Mouse (Mus musculus): ENCODE results near the gene Dennd5a.
A peak's percentile ranks its signal among the peaks of the same experiment; 100 is the strongest.

The Dennd5a gene

DNA sequence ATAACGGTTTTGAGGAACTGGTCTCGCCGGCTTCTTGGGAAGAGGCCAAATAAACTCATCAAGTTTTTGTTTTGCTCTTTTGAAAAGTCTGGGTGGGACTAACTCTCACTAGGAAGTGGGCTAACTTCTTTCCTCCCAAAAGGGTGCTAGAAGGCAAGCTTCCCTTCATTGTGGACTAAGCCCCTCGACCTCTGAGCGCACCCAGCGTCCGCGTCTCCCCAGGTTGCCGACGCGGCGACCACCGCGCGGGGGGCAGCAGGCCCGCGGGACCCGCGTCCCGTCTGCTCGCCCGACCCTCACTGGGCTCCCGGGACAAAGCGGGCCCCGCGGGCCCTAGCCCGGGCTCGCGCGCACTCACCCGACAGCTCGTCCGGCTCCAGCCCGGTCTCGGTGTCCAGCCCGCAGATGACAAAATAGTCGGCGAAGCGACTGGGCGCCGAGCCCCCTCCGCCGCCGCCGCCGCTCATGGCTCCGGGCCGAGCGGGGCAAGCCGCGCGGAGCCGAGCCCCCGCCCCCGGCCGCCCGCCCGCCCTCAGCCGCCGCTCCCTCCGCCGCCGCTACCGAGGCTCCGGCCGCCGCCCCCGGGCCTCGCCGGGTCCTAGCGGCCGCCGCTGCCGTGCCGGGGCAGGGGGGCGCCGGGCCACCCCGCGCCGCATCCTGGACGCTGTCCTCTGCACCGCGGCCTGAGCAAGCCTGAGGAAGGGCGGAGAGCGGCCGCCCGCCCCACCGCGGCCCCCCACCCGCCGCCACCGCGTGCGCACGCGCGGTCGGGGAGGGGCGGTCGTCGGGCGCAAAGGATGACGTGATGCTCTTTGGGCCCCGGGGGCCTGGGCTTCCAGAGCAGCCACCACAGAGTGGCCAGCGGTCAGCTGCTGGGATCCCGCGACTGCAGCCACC, at the start of gene Dennd5a:
Dennd5a (minus strand) TSS at position 755 of the 897 bp plus-strand sequence.
- TF ChIP-seq CTCF (conservative IDR thresholded peaks at IDR 0.05; ENCODE audit: low read length): no peak
- no peak for TF ChIP-seq NANOG (IDR thresholded peaks at IDR 0.05; ENCODE audit: borderline replicate concordance, low read length)
- no peak for TF ChIP-seq POU5F1 (IDR thresholded peaks at IDR 0.05; ENCODE audit: borderline replicate concordance, low read length)
- H3K4me3 ChIP-seq (replicated peaks; ENCODE audit: low read length): peak within 1 kb of the TSS; percentile 80
- peaks cover 35% of the 10 kb centered on the region for H3K4me1 ChIP-seq (replicated peaks; ENCODE audit: low read depth, low read length)

DNA sequence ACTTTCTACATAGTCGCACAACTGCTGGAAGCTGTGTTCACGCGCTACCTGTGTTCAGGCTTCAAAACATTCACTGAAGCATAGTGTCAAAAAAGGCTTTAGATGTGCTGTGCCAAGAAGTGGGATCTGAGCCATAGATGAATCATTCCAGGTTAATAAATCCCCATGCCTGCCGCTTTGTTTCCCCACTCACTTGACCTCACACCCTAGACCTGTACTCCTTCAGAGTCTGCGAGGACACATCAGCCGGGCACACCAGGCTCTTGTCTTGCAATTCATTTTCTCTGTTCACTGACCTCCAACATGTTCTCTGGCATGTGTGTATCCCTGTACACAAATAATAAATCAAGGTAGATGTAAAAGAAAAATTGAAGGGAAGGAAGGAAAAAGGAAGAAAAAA, 48.8 kb upstream of the Dennd5a start:
- Histone ChIP-seq H3K4me3 (replicated peaks; ENCODE audit: low read length) (no peak overlapping the region), H3K27me3 (ENCODE audit: insufficient read depth, low read length) (no peaks in the 10 kb centered on the region), H3K9me3 (ENCODE audit: low read length) (no peaks in the 10 kb centered on the region), H3K36me3 (ENCODE audit: insufficient read depth, low read length) (no peaks in the 10 kb centered on the region), H3K4me1 (replicated peaks; ENCODE audit: low read depth, low read length) (peaks cover 35% of the 10 kb centered on the region)
- TF ChIP-seq NANOG (IDR thresholded peaks at IDR 0.05; ENCODE audit: borderline replicate concordance, low read length) (no peak), CTCF (conservative IDR thresholded peaks at IDR 0.05; ENCODE audit: low read length) (no peak), POU5F1 (IDR thresholded peaks at IDR 0.05; ENCODE audit: borderline replicate concordance, low read length) (no peak)

More for the DNA sequence above, at the start of gene Dennd5a:
- H3K36me3 ChIP-seq (ENCODE audit: insufficient read depth, low read length): no peaks in the 10 kb centered on the region
- no peaks in the 10 kb centered on the region for H3K9me3 ChIP-seq (ENCODE audit: low read length)
- peaks cover 38% of the 10 kb centered on the region for H3K27me3 ChIP-seq (ENCODE audit: insufficient read depth, low read length)

- no peaks in the 10 kb centered on the region for H3K27me3 ChIP-seq (ENCODE audit: insufficient read depth, low read length)
- TF ChIP-seq POU5F1 (IDR thresholded peaks at IDR 0.05; ENCODE audit: borderline replicate concordance, low read length): no peak
- no peak for TF ChIP-seq NANOG (IDR thresholded peaks at IDR 0.05; ENCODE audit: borderline replicate concordance, low read length)
- TF ChIP-seq CTCF (conservative IDR thresholded peaks at IDR 0.05; ENCODE audit: low read length): no peak
- no peak overlapping the region for H3K4me3 ChIP-seq (replicated peaks; ENCODE audit: low read length)
- no peaks in the 10 kb centered on the region for H3K9me3 ChIP-seq (ENCODE audit: low read length)
- no peaks in the 10 kb centered on the region for H3K36me3 ChIP-seq (ENCODE audit: insufficient read depth, low read length)
- peaks cover 35% of the 10 kb centered on the region for H3K4me1 ChIP-seq (replicated peaks; ENCODE audit: low read depth, low read length)
These were observed 48.2 kb upstream of the Dennd5a start for GRCm38 (mm10) chr7:110008513-110008912.

DNA sequence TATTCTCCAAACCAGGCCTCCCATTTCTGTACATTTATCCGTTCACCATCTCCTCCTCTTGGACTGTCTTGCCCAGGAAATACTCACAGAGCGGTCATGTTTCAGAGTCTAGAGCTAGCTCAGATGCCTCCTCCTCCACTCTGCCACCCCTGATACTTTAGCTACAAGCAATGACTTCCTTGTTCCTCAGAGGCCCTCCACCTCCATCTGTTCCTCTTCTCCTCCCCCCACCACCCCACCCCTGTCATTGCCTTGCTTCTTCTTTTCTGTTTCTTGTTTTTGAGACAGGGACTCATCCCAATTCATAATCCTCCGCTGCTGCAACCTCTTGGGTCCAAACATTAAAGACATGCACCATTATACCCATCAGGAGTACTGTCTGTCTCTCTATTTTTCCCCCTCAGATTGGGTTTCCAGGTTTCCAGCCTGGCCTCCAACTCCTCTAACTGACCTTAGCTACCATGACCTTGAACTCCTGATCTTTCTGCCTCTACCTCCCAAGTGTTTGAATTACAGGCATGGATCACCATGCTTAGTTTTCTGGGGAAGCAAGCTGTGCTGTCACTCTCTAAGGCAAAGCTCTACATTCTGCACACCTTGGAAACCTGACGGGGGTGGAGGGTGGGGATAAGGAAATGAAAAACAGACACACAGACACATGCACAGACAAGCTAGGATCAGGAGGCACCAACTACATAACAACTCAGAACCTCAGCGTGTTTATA, 46.4 kb upstream of the Dennd5a start:
- 0 out of 2 replicates have a peak, but pooled peaks cover 6% of the 10 kb centered on the region for H3K27me3 ChIP-seq (ENCODE audit: insufficient read depth, low read length)
- no peak for TF ChIP-seq POU5F1 (IDR thresholded peaks at IDR 0.05; ENCODE audit: borderline replicate concordance, low read length)
- peak; percentile 45; the same call in 1 of the 2 replicates for TF ChIP-seq NANOG (IDR thresholded peaks at IDR 0.05; ENCODE audit: borderline replicate concordance, low read length)

GRCm38 (mm10) chr7:110005976-110006375, 45.7 kb upstream of the Dennd5a start:
- H3K36me3 ChIP-seq (ENCODE audit: insufficient read depth, low read length): no peaks in the 10 kb centered on the region
- no peak for TF ChIP-seq POU5F1 (IDR thresholded peaks at IDR 0.05; ENCODE audit: borderline replicate concordance, low read length)
- no peak for TF ChIP-seq CTCF (conservative IDR thresholded peaks at IDR 0.05; ENCODE audit: low read length)
- H3K4me3 ChIP-seq (replicated peaks; ENCODE audit: low read length): no peak overlapping the region
- H3K9me3 ChIP-seq (ENCODE audit: low read length): no peaks in the 10 kb centered on the region
- 0 out of 2 replicates have a peak, but pooled peaks cover 6% of the 10 kb centered on the region for H3K27me3 ChIP-seq (ENCODE audit: insufficient read depth, low read length)
- H3K4me1 ChIP-seq (replicated peaks; ENCODE audit: low read depth, low read length): peaks cover 55% of the 10 kb centered on the region

More for the DNA sequence above, 46.4 kb upstream of the Dennd5a start:
- H3K4me1 ChIP-seq (replicated peaks; ENCODE audit: low read depth, low read length): peaks cover 53% of the 10 kb centered on the region
- H3K9me3 ChIP-seq (ENCODE audit: low read length): no peaks in the 10 kb centered on the region
- H3K36me3 ChIP-seq (ENCODE audit: insufficient read depth, low read length): no peaks in the 10 kb centered on the region
- H3K4me3 ChIP-seq (replicated peaks; ENCODE audit: low read length): no peak overlapping the region

- peaks cover 62% of the 10 kb centered on the region for H3K4me1 ChIP-seq (replicated peaks; ENCODE audit: low read depth, low read length)
- H3K9me3 ChIP-seq (ENCODE audit: low read length): no peaks in the 10 kb centered on the region
- no peak for TF ChIP-seq NANOG (IDR thresholded peaks at IDR 0.05; ENCODE audit: borderline replicate concordance, low read length)
- 0 out of 2 replicates have a peak, but pooled peaks cover 6% of the 10 kb centered on the region for H3K27me3 ChIP-seq (ENCODE audit: insufficient read depth, low read length)
- H3K36me3 ChIP-seq (ENCODE audit: insufficient read depth, low read length): no peaks in the 10 kb centered on the region
- peak overlapping the region; percentile 56 for H3K4me3 ChIP-seq (replicated peaks; ENCODE audit: low read length)
These were observed 42.7 kb upstream of the Dennd5a start for GRCm38 (mm10) chr7:110002968-110003367.

DNA sequence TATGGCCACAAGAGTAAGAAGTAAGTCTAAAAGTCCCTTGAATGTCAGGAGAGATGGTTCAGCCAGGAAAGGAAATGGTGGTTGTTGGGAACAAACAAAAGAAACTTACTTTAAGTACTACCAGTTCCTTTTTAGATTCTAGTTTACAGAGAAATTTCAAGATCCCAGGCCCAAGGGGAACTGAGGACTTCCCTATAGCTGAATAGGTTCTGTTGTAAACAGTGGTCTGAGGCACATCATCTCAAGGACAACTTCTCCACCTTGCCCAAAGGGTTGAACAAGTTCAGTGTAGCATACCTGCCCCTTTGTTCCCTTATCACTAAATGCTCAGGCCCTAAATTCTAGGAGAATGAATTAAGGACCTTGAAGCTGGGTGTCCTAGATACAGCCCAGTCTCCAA, 41.8 kb upstream of the Dennd5a start:
- Histone ChIP-seq H3K4me3 (replicated peaks; ENCODE audit: low read length) (no peak overlapping the region), H3K9me3 (ENCODE audit: low read length) (no peaks in the 10 kb centered on the region), H3K27me3 (ENCODE audit: insufficient read depth, low read length) (0 out of 2 replicates have a peak, but pooled peaks cover 6% of the 10 kb centered on the region), H3K36me3 (ENCODE audit: insufficient read depth, low read length) (no peaks in the 10 kb centered on the region), H3K4me1 (replicated peaks; ENCODE audit: low read depth, low read length) (peaks cover 65% of the 10 kb centered on the region)
- no peak for TF ChIP-seq POU5F1 (IDR thresholded peaks at IDR 0.05; ENCODE audit: borderline replicate concordance, low read length)
- no peak for TF ChIP-seq CTCF (conservative IDR thresholded peaks at IDR 0.05; ENCODE audit: low read length)
- TF ChIP-seq NANOG (IDR thresholded peaks at IDR 0.05; ENCODE audit: borderline replicate concordance, low read length): no peak

GRCm38 (mm10) chr7:109998388-109998787, 38.1 kb upstream of the Dennd5a start:
- H3K9me3 ChIP-seq (ENCODE audit: low read length): no peaks in the 10 kb centered on the region
- H3K27me3 ChIP-seq (ENCODE audit: insufficient read depth, low read length): 0 out of 2 replicates have a peak, but pooled peaks cover 5% of the 10 kb centered on the region
- peak; percentile 62 for TF ChIP-seq NANOG (IDR thresholded peaks at IDR 0.05; ENCODE audit: borderline replicate concordance, low read length)
- no peak for TF ChIP-seq POU5F1 (IDR thresholded peaks at IDR 0.05; ENCODE audit: borderline replicate concordance, low read length)
- H3K36me3 ChIP-seq (ENCODE audit: insufficient read depth, low read length): no peaks in the 10 kb centered on the region
- peaks cover 54% of the 10 kb centered on the region for H3K4me1 ChIP-seq (replicated peaks; ENCODE audit: low read depth, low read length)
- 0 out of 2 replicates have a peak overlapping the region, but pooled peaks have one; percentile 3 for H3K4me3 ChIP-seq (replicated peaks; ENCODE audit: low read length)

Measured in E14TG2a.4 (cell line).